Mouse (Mus musculus) cerebellum, adult 9-10 months (tissue): Measurements from ENCODE around the gene Adgrl2.

Experiments
- DNase-seq: peaks from one replicate; pipeline ENCODE4 v3.0.0; 2022

Gene Adgrl2

DNA sequence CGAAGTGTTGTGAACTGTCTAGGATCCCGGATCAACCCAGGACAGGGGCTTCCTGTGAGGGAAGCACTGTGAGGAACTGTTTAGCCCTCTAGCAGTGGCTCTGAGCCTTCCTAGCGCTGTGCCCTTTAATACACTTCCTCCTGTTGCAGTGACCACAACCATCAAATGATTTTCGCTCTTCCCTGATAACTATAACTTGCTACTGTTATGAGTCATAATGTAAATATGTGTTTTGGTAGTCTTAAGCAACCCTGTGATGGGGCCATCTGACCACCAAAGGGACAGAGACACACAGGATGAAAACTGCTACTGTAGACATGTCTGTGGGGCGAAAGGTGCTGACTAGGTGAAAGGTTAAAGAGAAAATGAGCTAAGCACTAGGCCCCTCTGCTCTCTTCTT lies 71.9 kb downstream of the Adgrl2 start:
- DNase-seq: no peak

DNA sequence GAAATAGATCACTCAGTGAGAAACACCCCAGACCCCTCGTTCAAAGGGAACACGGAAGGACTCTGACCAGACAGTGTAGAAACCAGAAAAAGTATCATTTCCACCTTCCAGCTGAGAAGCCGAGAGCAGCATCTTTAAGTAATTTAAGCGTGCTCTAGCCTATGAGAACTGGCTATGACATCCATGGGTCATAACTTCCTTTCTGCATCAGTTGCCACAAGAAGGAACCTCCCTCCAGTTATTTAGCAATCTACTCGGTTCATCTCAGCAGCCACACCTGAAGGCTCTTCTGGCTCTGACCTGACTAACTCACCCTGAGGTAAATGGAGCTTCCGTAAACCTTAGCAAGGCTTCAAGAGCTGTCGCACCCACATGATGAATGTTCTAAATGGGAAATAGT lies 72.5 kb downstream of the Adgrl2 start:
- no peak for DNase-seq

DNA sequence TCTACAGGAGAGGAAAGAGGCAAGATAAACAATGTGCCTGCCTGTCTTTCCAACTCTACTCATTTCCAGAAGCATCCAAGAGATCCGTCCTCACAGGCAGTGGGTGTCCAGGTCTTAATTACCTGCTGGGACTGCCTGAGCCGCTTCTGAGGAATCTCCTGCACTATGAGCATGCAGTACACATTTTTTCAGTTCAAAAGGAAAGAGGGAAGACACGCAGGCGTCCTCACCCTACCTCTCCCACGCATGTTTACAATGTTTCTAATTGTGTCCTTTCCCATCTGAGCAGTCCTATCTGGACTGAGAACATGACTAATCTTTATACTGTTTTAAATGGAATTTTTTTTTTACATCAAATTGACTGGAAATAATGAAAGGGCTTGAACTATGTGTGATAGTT lies 74.1 kb downstream of the Adgrl2 start:
- no peak for DNase-seq

DNA sequence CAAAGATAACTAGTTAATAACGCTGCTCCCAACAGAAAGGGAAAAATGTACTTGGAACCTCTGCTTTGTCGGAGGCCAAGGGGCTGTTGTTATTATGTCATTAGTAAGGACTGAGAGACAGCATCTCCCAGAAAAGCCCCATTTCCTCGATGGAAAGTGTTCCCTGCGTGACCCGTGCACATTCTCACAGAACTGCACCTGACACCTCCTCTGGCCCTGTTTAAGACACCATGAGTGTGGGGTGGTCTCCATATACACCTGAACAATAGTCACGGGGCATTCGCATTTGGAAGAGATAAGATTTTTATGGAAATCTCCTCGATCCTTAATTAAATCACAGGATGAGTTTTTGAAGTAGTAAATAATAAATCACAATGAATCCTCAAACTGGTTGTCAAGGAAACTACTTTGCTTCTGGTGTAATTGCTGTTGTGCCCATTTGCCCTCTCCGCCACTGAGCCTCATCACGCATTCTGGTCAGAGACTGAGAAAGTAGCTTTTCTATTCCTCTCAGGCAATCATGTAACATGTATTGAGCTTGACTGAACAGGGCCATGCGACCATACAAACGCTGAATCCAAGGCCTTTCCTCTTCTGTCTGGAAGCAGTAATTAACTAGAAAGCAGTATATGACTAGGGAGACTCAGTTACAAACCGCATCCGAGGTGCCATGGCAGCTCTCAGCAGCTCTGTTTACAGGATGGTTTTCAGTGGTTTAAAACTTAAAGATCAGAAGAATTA lies 77.2 kb downstream of the Adgrl2 start:
- no peak for DNase-seq

DNA sequence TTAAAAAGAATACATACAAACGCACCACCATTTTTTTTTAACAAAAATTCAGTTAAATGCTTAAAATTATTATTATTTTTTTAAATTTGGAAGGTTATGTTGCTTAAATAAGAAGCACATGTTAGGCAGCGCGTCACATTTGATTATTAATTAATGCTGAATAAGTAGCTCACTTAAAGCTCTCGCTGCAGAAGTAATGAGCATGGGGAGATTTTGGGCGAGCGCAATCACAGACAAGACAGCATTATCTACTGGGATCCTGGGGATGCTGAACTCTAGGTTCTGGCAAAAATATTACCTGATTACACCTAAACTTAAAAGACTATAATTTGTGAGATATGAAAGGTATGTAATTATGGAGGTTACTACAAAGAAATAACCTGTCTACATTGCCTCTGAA lies 77.8 kb downstream of the Adgrl2 start:
- no peak for DNase-seq

DNA sequence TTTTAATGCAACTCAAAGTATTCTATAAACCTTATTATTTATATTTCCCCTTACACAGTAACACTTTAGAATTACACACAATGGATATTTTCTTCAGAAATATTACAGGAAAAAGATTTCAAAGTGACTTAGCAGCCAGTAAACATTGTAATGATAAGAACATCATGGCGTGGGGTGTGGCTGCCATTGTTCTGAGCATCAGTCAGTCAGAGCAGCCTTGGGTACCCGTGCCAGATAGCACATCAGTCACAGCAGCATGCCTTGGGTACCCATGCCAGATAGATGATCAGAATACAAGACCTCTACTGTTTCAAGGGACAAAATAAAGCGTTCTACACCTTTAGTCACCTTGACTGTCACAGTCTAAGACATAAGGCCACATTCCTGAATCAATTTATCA lies 82.5 kb downstream of the Adgrl2 start:
- no peak for DNase-seq

DNA sequence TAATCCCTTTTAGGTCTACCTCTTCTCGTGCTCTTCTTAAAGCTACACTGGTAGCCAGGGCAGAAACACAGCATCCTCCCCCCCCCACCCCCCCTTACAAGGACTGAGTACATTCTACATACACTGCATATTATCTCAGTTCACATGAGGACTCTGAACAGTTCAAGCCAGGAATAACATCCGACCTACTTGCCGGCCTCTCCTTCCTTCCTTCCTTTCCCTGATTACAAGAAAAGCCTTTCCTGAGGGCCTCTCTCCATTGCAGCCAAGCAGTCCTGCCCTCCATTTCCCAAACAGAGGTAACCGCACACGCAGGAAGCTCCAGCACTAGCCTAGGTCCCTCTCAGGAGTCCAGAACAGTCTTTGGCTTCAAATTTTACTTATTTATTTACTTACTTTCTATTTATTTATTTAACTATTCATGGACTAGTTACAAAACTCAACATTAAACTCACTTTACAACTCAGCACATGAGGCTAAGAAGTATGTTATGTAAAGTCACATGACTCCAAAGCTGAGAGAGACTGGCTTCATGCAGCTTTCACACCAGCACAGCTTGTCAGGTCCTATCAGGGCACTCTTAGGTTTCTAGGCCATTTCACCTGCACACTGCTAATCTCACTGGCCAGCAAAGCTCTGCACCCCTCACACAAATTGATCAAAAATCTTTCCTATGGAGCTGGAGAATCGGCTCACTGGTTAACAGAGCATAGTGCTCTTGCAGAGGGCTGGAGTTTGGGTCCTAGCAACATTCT lies 83.2 kb downstream of the Adgrl2 start:
- DNase-seq: no peak

DNA sequence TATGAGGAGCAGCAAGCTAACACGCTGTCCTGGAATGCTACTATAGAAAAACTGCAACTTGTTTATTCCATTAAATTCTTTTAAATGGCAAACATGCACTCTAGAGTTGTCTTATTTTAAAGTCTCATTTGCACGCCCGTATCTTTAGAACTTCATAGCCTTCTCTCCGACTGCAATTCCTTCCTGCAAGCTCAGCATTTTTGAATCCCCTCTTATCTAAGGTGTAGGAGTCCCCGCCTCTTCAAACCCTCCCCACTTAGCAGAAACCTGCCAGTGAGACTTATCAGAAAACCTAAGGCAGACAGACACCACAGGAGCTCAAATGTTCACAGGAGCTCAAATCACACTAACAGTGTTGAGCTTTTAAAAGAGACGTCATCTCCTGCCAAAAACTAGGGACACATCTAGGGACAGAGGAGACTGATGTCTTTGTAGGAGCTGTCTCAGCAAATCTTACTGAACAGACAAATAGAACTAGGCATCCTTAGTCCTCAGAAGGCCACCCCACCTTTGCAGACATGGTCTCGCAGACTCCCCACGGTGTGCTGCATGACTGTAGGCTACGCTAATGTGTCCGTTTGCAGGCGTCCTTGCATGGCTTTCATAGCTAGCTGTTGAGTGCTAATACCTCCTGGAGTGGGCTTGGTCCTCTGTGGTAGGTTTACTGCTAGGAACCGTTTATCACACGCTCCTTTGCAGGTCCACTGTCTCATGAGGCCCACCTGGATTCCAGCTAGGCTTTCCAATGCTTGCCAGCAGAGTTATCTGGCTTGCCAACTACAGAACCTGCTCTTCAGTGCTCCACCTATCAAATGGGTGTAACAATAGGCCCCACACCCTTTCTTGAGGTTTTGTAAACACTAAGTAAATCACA lies 84.2 kb downstream of the Adgrl2 start:
- no peak for DNase-seq

DNA sequence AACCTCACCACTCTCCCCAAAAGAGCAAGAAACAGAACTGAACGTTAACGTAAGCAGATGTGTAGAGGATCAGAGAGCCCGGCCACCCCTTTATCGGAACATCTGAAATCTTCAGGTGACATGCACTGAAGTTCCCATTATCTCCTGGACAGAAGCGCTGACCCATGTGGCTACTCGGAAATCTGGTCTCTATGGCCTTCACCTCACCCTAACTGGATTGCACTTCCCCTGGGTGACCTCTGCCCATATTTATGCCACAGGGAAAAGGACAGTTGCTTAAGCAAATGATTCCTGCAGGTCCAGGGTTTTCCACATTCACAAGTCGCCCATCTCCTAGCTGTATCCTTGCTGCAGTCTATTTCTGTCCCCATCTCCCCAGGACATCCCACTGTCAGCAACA lies 84.9 kb downstream of the Adgrl2 start:
- no peak for DNase-seq

DNA sequence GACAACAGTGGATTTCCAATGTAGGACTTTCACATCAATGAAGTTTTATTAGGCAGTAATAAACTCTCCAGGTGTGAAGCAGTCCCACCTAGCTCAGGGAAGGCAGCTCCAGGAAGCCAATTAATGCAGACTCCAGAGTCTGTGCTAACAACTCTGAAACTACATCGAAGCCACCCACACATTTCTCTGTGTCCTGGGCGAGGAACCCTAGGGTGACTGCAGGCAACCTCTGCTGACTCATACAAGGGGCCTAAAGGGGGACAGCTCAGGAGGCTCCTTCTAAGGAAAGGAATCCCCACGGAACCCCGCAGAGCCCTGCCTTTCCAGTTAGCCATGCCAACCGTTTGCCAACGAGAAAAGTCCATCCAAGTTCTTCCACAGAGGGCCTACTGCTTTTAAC lies 90.5 kb downstream of the Adgrl2 start:
- no peak for DNase-seq

DNA sequence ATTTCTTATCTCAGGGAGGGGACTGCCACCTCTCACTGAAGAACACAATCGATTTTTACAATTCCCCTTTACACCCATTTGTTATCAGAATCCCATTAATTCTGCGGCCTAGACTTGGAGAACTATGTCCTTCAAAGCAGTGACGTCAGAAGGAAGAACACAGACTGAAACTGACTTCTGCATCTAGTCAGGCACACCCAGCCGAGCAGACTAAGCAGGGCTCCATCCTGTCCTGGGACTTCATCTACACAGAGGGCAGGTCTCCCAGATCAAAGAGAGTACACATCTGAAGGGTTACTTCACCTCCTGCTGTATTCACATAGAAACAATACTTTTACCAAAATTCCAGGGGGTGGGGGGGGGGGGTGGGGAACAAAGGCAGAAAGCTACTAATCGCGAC lies 90.9 kb downstream of the Adgrl2 start:
- no peak for DNase-seq

DNA sequence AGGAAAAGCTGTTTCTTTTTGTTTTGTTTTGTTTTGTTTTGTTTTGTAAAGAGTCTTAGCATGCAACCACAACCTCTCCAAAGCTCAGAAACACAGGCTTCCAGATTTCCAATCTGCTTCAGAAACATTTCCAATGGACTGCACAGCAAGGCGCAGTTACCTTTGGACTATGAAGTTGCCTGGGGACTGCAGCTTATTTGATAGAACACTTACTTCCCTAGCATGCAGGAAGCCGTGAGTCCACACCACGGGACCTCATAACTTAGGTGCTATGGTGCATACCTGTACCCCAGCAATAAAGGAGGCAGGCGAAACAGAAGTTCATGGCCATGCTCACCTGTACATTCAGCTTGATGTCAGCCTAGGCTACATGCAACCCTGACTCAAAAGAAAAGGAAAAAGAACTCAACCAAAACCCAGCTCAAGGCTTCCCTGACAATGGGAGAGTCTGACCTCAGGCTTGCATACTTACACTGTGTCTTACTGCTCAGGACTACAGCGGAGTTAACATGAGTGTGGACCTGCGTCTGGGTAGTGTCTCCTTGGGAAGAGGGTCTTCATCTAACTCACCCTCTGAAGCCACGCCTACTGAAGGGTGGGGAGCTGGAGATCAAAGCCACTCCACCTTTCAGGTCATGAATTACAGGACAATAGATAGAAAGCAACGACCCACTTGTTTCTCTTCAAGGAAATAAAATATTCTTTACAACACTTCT lies 91.7 kb downstream of the Adgrl2 start:
- no peak for DNase-seq

DNA sequence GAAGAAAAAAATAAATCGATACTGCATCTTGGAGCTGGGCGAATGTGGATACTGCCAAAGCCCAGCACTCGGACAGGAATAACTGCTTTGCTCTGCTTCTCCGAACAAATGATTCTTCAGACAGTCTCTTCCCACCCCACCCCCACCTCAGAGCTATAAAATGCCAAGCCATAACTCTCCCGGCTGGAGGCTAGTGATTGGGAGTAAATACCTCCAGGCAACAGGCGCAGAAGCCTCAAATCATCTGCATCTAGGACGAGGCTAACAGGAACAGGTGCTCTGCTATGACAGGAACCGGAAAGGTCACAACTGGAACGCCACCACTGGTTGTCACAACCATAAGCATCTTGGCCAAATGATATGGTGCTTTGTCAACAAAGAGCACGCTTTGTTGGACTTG lies 94.1 kb downstream of the Adgrl2 start:
- no peak for DNase-seq

DNA sequence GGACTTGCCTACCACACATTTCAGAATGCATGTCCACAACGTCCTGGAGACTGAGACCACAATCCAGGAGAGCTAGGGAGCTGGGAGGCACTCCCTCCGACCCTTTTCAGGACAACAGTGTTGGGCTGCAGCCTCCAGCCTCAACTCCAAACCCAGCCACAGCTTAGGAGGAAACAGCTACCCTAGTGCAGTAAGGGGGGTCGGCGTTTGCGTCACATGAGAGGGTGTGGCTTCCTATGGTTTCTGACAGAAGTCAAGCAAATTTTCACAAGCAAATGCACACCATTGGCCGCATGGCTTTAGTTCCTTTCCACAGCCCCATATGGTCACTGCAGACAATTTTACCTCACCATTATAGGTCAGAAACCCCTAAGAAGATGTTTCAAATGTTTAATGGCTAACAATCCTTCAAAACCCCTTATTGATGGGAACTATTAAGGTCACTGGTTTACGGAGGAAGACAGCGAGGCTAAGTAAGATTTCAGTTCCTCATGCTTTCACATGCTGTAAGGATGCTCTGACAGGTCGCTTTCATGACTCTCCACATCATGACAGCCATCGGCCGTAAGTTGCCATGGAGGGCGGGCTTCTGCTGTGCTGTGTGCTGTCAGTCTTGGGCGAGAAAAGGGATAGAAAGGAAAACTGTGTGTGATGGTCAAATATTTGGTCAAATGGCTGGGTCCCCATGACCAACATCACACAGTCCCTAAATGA lies 94.8 kb downstream of the Adgrl2 start:
- no peak for DNase-seq

DNA sequence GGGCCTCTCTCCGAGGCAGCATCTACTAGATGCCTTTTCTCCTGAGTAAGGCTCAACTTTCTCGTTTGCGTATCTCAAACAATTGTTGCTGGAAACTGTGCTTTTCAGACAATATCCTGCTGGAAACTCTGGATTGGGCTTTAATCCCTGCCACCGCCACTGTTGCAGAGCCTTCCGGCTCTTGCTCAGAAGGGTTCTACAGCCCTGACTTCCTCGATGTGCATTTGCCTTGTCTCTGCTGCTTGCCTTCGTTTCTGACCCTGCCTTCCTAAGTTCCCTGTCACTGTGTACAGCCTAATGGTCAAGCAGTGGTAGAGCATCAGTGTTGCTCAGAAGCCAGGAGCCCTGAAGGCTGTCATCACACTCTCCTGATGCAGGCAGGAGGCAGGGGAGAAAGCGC lies 95.5 kb downstream of the Adgrl2 start:
- no peak for DNase-seq

DNA sequence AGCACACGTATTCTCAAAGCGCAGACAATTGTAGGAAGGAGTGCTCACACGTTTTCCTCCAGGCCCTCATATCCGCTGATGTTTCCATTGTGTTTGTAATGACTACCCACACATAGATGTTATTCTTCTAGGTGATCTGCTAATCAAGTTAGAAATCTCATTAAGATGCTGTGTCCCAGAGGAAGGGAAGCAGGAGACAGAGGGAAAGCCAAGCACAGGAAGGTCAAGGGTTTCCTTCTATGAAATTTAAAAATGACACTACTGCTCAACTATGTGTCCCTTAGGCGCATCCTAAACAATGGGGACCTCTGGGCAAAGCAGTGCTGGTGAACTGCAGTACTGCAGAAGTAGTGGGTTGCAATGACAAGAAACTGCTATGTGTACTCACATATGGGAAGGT lies 102.5 kb downstream of the Adgrl2 start:
- DNase-seq: no peak

DNA sequence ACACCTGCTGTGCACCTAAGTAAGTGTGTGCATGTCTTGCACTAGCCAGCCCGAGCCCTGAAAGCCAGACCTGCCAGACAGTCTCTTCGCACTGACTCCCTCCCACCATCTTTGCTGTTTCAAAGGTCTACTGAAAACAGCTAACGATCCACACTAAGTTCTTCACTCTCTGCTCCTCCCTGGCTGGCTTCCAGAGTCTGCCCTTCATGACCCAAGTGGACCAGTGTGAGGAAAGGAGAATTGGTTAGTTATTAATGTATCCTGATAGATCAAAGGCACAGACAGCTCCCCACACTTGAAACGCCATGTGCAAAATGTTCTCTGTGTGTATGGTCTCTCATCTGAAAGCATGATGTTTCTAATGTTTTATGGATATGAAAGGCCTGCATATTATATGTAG lies 103.4 kb downstream of the Adgrl2 start:
- no peak for DNase-seq

DNA sequence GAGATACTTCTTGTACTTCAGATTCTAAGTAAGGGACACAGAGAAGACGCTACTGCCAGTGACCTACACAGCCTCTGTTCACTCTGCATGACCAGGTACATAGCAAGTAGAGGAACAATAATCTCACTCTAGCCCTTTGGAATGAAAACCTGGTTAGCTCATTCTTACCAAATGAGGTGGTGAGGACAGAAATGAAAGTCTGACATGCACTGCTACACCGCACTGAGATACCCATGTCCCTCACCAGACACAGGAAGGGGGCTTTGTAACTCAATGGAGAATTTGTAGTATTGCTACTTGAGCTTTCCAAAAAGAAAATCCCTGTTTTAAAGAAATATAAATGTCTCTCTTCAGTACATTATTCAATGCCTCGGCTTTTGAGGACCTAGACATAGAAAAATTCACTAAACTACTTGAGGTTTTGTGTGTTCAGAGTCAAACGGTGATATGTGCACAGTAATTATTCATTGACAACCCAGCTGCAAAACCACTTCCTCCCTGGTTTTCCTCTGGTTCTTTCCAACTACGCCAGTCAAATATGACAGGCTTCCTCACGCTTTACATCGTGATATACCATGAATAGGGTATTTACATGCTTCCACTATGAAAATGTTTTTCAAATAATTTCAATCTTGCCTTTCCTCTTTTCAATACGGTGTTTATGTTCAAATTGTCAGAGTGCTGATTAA lies 104.2 kb downstream of the Adgrl2 start:
- DNase-seq: no peak

DNA sequence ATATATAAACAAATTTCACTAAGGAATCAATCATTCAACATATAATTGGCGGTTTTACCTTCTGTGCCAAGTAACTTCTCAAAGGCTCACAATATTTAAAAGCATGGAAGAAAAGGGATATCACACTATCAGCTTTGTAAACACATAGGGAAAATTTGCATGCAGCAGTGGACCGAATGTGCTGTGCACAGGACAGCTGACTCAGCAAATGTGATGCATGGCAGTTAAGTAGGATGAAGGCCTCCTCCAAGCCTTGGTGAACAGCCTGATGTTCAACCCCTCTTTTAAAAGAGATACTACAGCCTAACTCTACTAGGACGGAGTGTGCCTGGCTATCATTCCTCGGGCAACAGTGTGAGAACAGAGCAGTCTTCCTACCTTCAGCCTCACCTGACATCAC lies 105.2 kb downstream of the Adgrl2 start:
- DNase-seq: no peak

DNA sequence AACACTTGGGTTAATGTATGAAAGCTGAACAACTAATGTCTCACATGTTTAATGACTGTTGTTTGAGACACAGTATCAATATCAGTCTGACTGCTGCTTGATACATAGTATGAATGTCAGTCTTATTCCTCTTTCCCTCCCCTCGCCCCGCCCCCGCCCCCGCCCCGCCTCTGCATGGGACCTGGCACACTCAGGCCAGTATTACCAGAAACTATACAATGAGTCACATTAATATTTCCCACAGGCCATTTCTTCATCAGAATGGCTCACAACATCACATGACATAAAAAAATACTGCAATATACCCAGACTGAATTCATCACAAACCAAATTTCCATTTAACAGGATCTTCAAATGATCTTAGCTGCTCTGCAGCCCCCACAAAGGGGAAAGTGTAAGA lies 108.9 kb downstream of the Adgrl2 start:
- DNase-seq: no peak

DNA sequence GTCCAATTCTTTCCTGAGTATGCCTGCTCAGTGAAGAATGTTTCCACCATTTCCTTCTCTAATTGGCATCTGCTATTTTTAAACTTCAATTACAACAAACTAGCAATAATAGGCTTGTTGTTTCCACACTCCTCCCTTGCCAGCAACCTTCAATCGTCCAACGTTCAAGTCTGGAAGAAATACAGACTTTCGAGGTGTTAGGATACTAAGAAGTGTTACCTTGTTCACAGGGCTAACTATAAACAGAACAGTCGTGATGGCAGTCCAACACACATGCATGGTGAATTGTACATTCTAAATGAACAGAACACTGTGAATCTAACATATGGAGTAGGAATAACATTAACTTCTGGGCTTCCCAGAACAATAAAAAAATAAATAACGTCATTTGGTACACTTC lies 117.8 kb downstream of the Adgrl2 start:
- DNase-seq: no peak
